Mouse (Mus musculus): ENCODE measurements at regions not wholly inside any gene's neighbourhood (a gene's known extent, or its start where the extent isn't known, plus 50 kb on each side); places are given as distances from the start of the nearest gene placed in this dataset.

- DNase-seq (ENCODE audit: low spot score in 2 of 2) = no peak
Observed at GRCm38 (mm10) chr13:59317458-59318005, 267.5 kb downstream of the Agtpbp1 start.

DNA sequence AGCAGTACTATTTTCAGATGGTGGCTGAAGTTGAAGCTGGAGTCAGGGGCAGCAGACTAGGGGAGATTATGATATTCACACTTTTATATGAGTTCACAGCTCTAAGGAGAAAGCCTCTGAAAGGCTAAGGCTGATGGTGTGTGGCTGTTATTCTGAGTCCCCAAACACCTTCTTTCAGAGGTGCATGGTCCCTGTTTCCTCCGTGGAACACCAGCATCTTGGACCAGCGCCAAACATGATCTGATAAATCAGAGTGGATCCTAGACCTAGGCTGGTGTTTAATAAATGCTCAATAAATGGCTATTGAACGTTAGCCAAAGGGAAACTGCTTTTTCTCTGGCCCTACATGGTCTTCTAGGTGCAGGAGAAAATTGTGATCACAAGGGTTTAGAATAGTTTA is 269.2 kb downstream of the Agtpbp1 start:
- DNase-seq (ENCODE audit: low spot score in 2 of 2) = no peak

DNA sequence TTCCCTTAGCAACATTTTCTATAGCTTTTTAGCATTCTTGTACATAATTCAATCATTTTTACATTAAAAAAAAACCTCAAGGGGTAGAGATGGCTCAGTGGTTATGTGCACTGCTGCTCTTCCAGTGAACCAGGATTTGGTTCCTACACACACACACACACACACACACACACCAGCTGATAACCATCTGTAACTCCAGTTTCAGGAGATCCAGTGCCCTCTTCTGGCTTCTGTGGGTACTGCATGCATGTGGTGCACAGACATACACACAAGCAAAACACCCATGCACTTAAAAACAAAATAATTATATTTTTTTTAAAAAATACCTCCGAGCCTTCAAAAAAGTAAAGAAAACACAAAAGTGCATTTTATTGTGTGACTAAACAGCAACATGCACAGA is 270.6 kb downstream of the Agtpbp1 start:
- DNase-seq (ENCODE audit: low spot score in 2 of 2) = peak; percentile 48 to 52

GRCm38 (mm10) chr13:59313725-59314330 is 271.2 kb downstream of the Agtpbp1 start:
- no peak for DNase-seq (ENCODE audit: low spot score in 2 of 2)

GRCm38 (mm10) chr13:59292905-59293304 is 292.1 kb downstream of the Agtpbp1 start:
- DNase-seq (ENCODE audit: low spot score in 2 of 2) = no peak

- DNase-seq (ENCODE audit: low spot score in 2 of 2) = peak; percentile 22 to 29
Observed at GRCm38 (mm10) chr13:59289127-59289526, 295.9 kb downstream of the Agtpbp1 start.

DNA sequence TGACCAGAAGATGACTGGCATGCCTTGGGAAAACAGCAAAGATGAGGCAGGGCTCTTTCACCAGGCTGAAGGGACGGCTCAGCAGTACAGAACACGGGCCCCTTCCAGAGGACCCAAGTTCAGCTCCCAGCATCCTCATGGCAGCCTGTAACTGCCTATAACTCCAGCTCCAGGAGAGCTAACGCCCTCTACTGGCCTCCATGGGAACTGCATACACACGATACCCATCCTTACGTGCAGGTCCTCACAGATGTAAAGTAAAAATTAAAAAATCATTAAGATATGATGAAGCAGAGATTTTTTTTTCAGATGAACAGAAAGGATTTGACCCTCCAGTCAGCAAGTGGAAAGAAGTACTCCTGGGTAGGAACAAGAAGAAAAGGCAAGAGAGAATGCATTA is 303.8 kb downstream of the Agtpbp1 start:
- no peak for DNase-seq (ENCODE audit: low spot score in 2 of 2)

GRCm38 (mm10) chr13:59279136-59279535 is 305.9 kb downstream of the Agtpbp1 start:
- no peak for DNase-seq (ENCODE audit: low spot score in 2 of 2)

- DNase-seq (ENCODE audit: low spot score in 2 of 2) = no peak
Observed at GRCm38 (mm10) chr13:59271661-59272060, 313.4 kb downstream of the Agtpbp1 start.

DNA sequence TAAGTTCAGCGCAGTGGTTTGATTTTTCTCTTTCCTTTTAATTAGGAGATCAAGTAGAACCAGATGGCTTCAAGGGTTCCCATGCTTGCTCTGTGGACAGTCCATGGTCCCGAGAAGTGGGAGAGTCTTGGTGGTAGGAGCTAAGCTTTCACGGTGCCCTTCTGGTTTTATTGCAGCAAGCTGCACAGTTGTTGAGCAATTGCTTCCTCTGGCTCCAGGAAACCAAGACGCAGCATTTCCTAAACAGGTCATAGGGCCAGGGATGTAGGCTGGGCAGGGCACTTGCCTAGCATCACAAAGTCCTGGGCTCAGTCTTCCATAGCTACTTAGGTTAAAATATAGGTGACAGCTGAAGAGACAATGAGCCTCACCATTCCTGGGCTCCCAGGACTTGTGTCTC is 318.2 kb downstream of the Agtpbp1 start:
- no peak for DNase-seq (ENCODE audit: low spot score in 2 of 2)

GRCm38 (mm10) chr13:59264126-59264525 is 320.9 kb downstream of the Agtpbp1 start:
- DNase-seq (ENCODE audit: low spot score in 2 of 2) = no peak

- DNase-seq (ENCODE audit: low spot score in 2 of 2) = no peak
Observed at GRCm38 (mm10) chr13:59261924-59262323, 323.1 kb downstream of the Agtpbp1 start.

- DNase-seq (ENCODE audit: low spot score in 2 of 2) = no peak
Observed at GRCm38 (mm10) chr13:59255798-59256435, 329.1 kb downstream of the Agtpbp1 start.

- no peak for DNase-seq (ENCODE audit: low spot score in 2 of 2)
Observed at GRCm38 (mm10) chr13:59253667-59254558, 331.1 kb downstream of the Agtpbp1 start.

GRCm38 (mm10) chr13:59251252-59252006 is 333.6 kb downstream of the Agtpbp1 start:
- DNase-seq (ENCODE audit: low spot score in 2 of 2) = peak; percentile 45 to 52

GRCm38 (mm10) chr13:59248411-59248810 is 336.6 kb downstream of the Agtpbp1 start:
- DNase-seq (ENCODE audit: low spot score in 2 of 2) = no peak

DNA sequence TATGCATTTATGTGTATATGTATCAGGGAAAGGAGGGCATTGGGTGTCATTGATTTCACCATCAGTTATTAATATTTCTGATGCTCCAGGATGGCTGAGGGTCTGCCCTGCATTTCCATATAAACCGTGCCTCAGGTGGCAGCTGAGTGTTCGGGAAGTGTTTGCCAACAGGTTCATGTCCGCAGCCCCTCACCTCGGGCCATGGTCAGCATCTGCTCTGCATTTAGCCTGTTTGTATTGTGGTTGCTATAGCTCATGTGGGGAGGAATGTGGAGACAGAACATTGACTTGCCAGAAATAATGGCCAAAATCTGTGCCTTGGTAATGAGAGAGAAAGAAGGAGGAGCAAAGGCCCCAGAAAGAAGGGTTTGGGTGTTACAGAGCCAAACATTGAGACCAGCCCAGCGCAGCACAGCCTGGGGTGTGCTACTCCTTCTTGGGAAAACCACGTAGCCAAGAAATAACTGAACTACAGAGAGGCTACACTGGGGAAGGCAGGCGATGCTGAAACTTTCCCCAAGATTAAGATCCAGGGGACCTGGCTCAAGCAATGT is 338.0 kb downstream of the Agtpbp1 start:
- DNase-seq (ENCODE audit: low spot score in 2 of 2) = no peak

- DNase-seq (ENCODE audit: low spot score in 2 of 2) = no peak
Observed at GRCm38 (mm10) chr13:59246070-59246469, 339.0 kb downstream of the Agtpbp1 start.

GRCm38 (mm10) chr13:59244622-59245021 is 340.4 kb downstream of the Agtpbp1 start:
- DNase-seq (ENCODE audit: low spot score in 2 of 2) = no peak

DNA sequence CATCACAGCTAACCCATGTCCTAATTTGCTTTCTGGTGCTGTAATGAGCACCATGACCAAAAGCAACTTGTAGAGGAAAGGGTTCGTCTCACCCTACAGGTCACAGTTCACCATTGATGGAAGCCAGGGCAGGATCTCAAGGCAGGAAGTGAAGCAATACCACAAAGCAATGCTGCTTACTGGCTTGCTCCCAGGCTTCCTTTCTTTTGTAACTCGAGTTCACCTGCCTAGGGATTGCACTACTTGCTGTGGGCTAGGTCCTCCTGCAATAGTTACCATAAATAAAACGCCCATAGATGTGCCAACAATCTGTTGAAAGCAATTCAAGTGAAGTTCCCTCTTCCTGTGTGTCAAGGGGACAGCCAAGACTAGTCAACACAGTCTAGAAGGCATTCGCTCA is 342.4 kb downstream of the Agtpbp1 start:
- DNase-seq (ENCODE audit: low spot score in 2 of 2) = no peak

- DNase-seq (ENCODE audit: low spot score in 2 of 2) = no peak
Observed at GRCm38 (mm10) chr13:59238696-59239095, 346.3 kb downstream of the Agtpbp1 start.

Measured in layer of hippocampus, postnatal 14 days (tissue).